Mouse (Mus musculus): ENCODE results near the gene Ugt2b34.
"Not testable (repeated sequence)": the region's sequence is repeated elsewhere in the genome, so short reads cannot be mapped to it uniquely, and the experiment has no call there.

GRCm38 (mm10) chr5:86841261-86841660 is 65.5 kb downstream of the Ugt2b34 start:
- not testable (repeated sequence) for TF ChIP-seq GATA1 (IDR thresholded peaks at IDR 0.05; ENCODE audit: borderline replicate concordance, low read length); FLI1 (IDR thresholded peaks at IDR 0.05; ENCODE audit: low read length)
